8 mouse cellular contexts compared by ENCODE assay signal in the genomic region with DNA sequence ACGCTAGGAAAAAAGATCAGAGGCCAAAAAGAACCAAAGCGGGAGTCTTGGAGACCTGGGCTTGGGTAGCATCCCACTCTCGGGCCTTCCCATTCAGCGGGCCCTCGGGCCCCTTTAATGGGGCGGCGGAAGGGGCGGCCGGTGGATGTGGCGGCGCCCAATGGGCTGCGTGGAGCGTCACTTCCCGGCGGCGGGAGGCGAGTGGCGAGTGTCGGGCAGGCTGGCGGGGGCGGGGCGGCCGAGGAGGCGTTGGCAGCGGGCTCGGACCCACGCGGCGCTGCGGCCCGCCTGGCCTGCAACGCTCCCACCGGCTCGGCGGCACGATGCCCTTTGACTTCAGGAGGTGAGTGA. TPM values are rescaled to one million over a fixed set of nuclear protein-coding genes. Genes with fewer than 3 reads are reported as not detected.
DNase-seq lines count a peak whose midpoint lies in the region; ATAC-seq lines count a peak whose summit lies in the region.

TSS of gene Ergic1 (plus strand) at position 200 of the 351 bp plus-strand sequence.

- H3K4me3 ChIP-seq in embryonic facial prominence, embryonic 14.5 days (ENCODE audit: low read depth, low read length) = peak within 1 kb of the TSS; percentile 78
- peak within 1 kb of the TSS; percentile 90 for H3K4me3 ChIP-seq in limb, embryonic 12.5 days (replicated peaks)
- peak within 1 kb of the TSS; percentile 53 for H3K4me3 ChIP-seq in midbrain, embryonic 14.5 days (replicated peaks; ENCODE audit: low read depth, low read length)

- peak; percentile 78 for DNase-seq in 3T3-L1 (ENCODE audit: low read depth, low spot score)
- DNase-seq in adrenal gland, postnatal 4 days (ENCODE audit: low spot score in 2 of 2) = peak; percentile 82 to 87
- peak; percentile 95 for DNase-seq in embryonic facial prominence, embryonic 14.5 days (ENCODE audit: low spot score)
- DNase-seq in heart, adult 8-10 months (ENCODE audit: low spot score) = peak; percentile 91
- DNase-seq in kidney, adult 8-10 months = peak; percentile 86 to 91
- DNase-seq in midbrain, embryonic 14.5 days = peak; percentile 96
- DNase-seq in spleen, adult 12 weeks (ENCODE audit: low spot score) = peak; percentile 61

- H3K4me2 ChIP-seq in embryonic facial prominence, embryonic 14.5 days (ENCODE audit: low read depth, low read length) = peak within 1 kb of the TSS; percentile 93
- H3K4me2 ChIP-seq in limb, embryonic 12.5 days = peak within 1 kb of the TSS; percentile 94
- peak within 1 kb of the TSS; percentile 93 for H3K4me2 ChIP-seq in midbrain, embryonic 14.5 days (ENCODE audit: low read length)

- peak; percentile 97 for ATAC-seq in embryonic facial prominence, embryonic 14.5 days (ENCODE audit: low read depth)
- peak; percentile 94 for ATAC-seq in limb, embryonic 12.5 days (ENCODE audit: insufficient number of reproducible peaks, insufficient read depth, low FRiP score, low TSS enrichment, low read depth)
- ATAC-seq in midbrain, embryonic 14.5 days (ENCODE audit: low FRiP score, low TSS enrichment) = peak; percentile 94

- peaks cover 20% of the 10 kb centered on the region; the same call in 1 of the 2 replicates for H3K4me1 ChIP-seq in embryonic facial prominence, embryonic 14.5 days (ENCODE audit: control insufficient read depth, insufficient read depth, low read length)
- peaks cover 18% of the 10 kb centered on the region for H3K4me1 ChIP-seq in limb, embryonic 12.5 days (replicated peaks)
- H3K4me1 ChIP-seq in midbrain, embryonic 14.5 days (ENCODE audit: control insufficient read depth, insufficient read depth, low read length) = peaks cover 23% of the 10 kb centered on the region

- H3K9ac ChIP-seq in embryonic facial prominence, embryonic 14.5 days (ENCODE audit: low read depth, low read length) = peak within 1 kb of the TSS; percentile 89
- H3K9ac ChIP-seq in limb, embryonic 12.5 days (replicated peaks) = peak within 1 kb of the TSS; percentile 86
- peak within 1 kb of the TSS; percentile 69 for H3K9ac ChIP-seq in midbrain, embryonic 14.5 days (replicated peaks; ENCODE audit: low read length)

- H3K27me3 ChIP-seq in embryonic facial prominence, embryonic 14.5 days (replicated peaks; ENCODE audit: control insufficient read depth, insufficient read depth, low read length) = no peaks in the 10 kb centered on the region
- H3K27me3 ChIP-seq in limb, embryonic 12.5 days = no peaks in the 10 kb centered on the region
- H3K27me3 ChIP-seq in midbrain, embryonic 14.5 days (ENCODE audit: control insufficient read depth, insufficient read depth, low read length) = no peaks in the 10 kb centered on the region

- H3K36me3 ChIP-seq in embryonic facial prominence, embryonic 14.5 days (ENCODE audit: control insufficient read depth, insufficient read depth, low read length) = peaks cover 25% of the 10 kb centered on the region
- H3K36me3 ChIP-seq in limb, embryonic 12.5 days = peaks cover 30% of the 10 kb centered on the region
- peaks cover 18% of the 10 kb centered on the region for H3K36me3 ChIP-seq in midbrain, embryonic 14.5 days (ENCODE audit: control insufficient read depth, insufficient read depth, low read length)

- H3K9me3 ChIP-seq in embryonic facial prominence, embryonic 14.5 days (ENCODE audit: control insufficient read depth, low read length) = 0 out of 2 replicates have a peak, but pooled peaks cover 5% of the 10 kb centered on the region
- H3K9me3 ChIP-seq in limb, embryonic 12.5 days = peaks cover 6% of the 10 kb centered on the region; the same call in 1 of the 2 replicates
- no peaks in the 10 kb centered on the region; the same call in 1 of the 2 replicates for H3K9me3 ChIP-seq in midbrain, embryonic 14.5 days (ENCODE audit: control insufficient read depth, low read length)

- under 1% methylated on average over 19 of the region's 36 CpGs for WGBS in embryonic facial prominence, embryonic 14.5 days
- 1% methylated on average over 33 of the region's 36 CpGs for WGBS in limb, embryonic 12.5 days
- WGBS in midbrain, embryonic 14.5 days = under 1% methylated on average over 35 of the region's 36 CpGs

- peak within 1 kb of the TSS; percentile 77 for H3K27ac ChIP-seq in embryonic facial prominence, embryonic 14.5 days (replicated peaks; ENCODE audit: low read depth, low read length)
- H3K27ac ChIP-seq in limb, embryonic 12.5 days = peak within 1 kb of the TSS; percentile 84
- H3K27ac ChIP-seq in midbrain, embryonic 14.5 days (replicated peaks; ENCODE audit: low read depth, low read length) = peak within 1 kb of the TSS; percentile 79

RNA-seq across cellular contexts. Expression of gene Ergic1, which starts in this region (rescaled TPM):
- total RNA-seq in adrenal gland, postnatal 4 days (2021) = 100 to 1,000 TPM; 158 to 164 TPM
- polyA plus RNA-seq in embryonic facial prominence, embryonic 14.5 days (2014; fragmentation: Nextera tagmentation; extraction: Ambion mirVana) = 149 and 164 TPM in 2 replicates
- 10 to 100 TPM; 52.7 to 57.9 (median 55.4) TPM for total RNA-seq in heart, adult 8-10 months (2022)
- polyA plus RNA-seq in limb, embryonic 12.5 days (2016; fragmentation: Nextera tagmentation; extraction: Ambion mirVana) = 90.7 and 103 TPM in 2 replicates
- 117 and 129 TPM in 2 replicates for polyA plus RNA-seq in midbrain, embryonic 14.5 days (2014; fragmentation: Nextera tagmentation; extraction: Ambion mirVana)

Comparison
In these comparisons a context has a peak if more than half of its experiments do, and no peak if none do; other contexts are left out.
1. Peak in every context shown above with its lines: DNase-seq, ATAC-seq, H3K4me3 ChIP-seq and H3K27ac ChIP-seq.